Mouse (Mus musculus) olfactory bulb, adult 2 months (tissue): ENCODE measurements at regions not wholly inside any gene's neighbourhood (a gene's known extent, or its start where the extent isn't known, plus 50 kb on each side); places are given as distances from the start of the nearest gene placed in this dataset.

Experiments
- CTCF ChIP-seq: fragments of 200-500 bp; IDR thresholded peaks from 2 replicates; pipeline ENCODE4 v1.5.1; 2012; ENCODE audit warnings: low read depth, mild to moderate bottlenecking, low read length, moderate library complexity; ENCODE audit not compliant: insufficient read depth
- POLR2A ChIP-seq: fragments of 200-500 bp; IDR thresholded peaks from 2 replicates; pipeline ENCODE4 v1.6.1; 2012; ENCODE audit warnings: mild to moderate bottlenecking, low read depth, low read length, moderate library complexity; ENCODE audit not compliant: insufficient read depth

DNA sequence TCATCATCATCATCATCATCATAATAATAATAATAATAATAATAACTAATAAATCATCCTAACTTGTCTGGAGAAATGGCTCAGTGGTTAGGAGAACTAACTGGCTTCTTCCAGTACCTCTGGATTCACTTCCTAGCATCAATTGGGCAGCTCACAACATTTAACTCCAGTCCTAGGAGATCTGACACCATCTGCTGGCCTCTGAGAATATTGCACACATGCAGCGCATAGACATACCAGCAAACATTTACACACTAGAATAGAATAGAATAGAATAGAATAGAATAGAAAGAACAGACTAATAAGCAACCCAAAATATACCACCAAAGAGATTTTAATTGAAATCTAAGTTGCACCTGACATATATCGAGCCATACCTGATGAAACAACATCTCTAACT is 715.9 kb upstream of the Kirrel3 start:
- TF ChIP-seq CTCF (no peak), POLR2A (no peak)
